Comparison of ENCODE assay signal across 8 mouse cellular contexts in genomic region chr6:86694465-86694864, GRCm38 (mm10). TPM values are rescaled to one million over a fixed set of nuclear protein-coding genes. Genes with fewer than 3 reads are reported as not detected.
A peak's percentile ranks its signal among the peaks of the same experiment; 100 is the strongest.
DNase-seq lines count a peak whose midpoint lies in the region; ATAC-seq and TF ChIP-seq lines count a peak whose summit lies in the region.

No protein-coding gene starts in this region.

- no peak for DNase-seq in frontal cortex, postnatal 10 days (ENCODE audit: low spot score in 2 of 2)
- peak; percentile 52 for DNase-seq in urinary bladder, postnatal 14 days (ENCODE audit: low spot score)
- DNase-seq in urinary bladder, postnatal 10 days (ENCODE audit: low spot score) = no peak
- peak; percentile 46 for DNase-seq in cerebellum, adult 8-10 months
- peak; percentile 55 for DNase-seq in hindbrain, postnatal 0 days (ENCODE audit: low spot score)
- DNase-seq in lung, adult 2 months = peak; percentile 54
- peak; percentile 60 to 81 for DNase-seq in spleen, postnatal 10 days (ENCODE audit: low spot score in 2 of 2)

- TF ChIP-seq CTCF in hindbrain, postnatal 0 days (IDR thresholded peaks at IDR 0.05; ENCODE audit: low read depth) = peak; percentile 78
- peak; percentile 62 for TF ChIP-seq CTCF in lung, adult 2 months (IDR thresholded peaks at IDR 0.05; ENCODE audit: insufficient read depth, low read length)

- no peak overlapping the region for H3K4me2 ChIP-seq in hindbrain, postnatal 0 days (ENCODE audit: low read depth, low read length)

- H3K9me3 ChIP-seq in hindbrain, postnatal 0 days (ENCODE audit: low read length) = no peaks in the 10 kb centered on the region

- peaks cover 34% of the 10 kb centered on the region for H3K36me3 ChIP-seq in hindbrain, postnatal 0 days (ENCODE audit: insufficient read depth, low read length)

- peak; percentile 81 for ATAC-seq in frontal cortex, adult (ENCODE audit: low TSS enrichment)
- no peak for ATAC-seq in hindbrain, postnatal 0 days

- H3K9ac ChIP-seq in hindbrain, postnatal 0 days (replicated peaks; ENCODE audit: low read length) = no peak overlapping the region

- no peak overlapping the region for H3K27ac ChIP-seq in hindbrain, postnatal 0 days

- H3K4me1 ChIP-seq in hindbrain, postnatal 0 days (ENCODE audit: insufficient read depth, low read length) = no peaks in the 10 kb centered on the region
- H3K4me1 ChIP-seq in lung, adult 2 months (ENCODE audit: control insufficient read depth, insufficient read depth, low read length) = no peaks in the 10 kb centered on the region

- no peak overlapping the region for H3K4me3 ChIP-seq in hindbrain, postnatal 0 days (ENCODE audit: low read length)
- no peak overlapping the region for H3K4me3 ChIP-seq in lung, adult 2 months (replicated peaks; ENCODE audit: extremely low read depth, low read depth, low read length)

- no peaks in the 10 kb centered on the region for H3K27me3 ChIP-seq in hindbrain, postnatal 0 days (ENCODE audit: insufficient read depth, low read length)

- no peak for TF ChIP-seq POLR2A in lung, adult 2 months (IDR thresholded peaks at IDR 0.05; ENCODE audit: borderline replicate concordance, extremely low read depth, low read depth, low read length)

RNA-seq across cellular contexts. Expression of gene Snrnp27, which starts 10.1 kb away (rescaled TPM):
- 12.7 and 21.6 TPM in 2 replicates for total RNA-seq in hindbrain, postnatal 0 days (2014; rRNA removed)
- polyA plus RNA-seq in hindbrain, postnatal 0 days (2015; fragmentation: Nextera tagmentation; extraction: Ambion mirVana) = 107 and 114 TPM in 2 replicates
- 8.4 and 9.8 TPM in 2 replicates for polyA plus RNA-seq in lung, adult 2 months (2012; rRNA removed)

RNA-seq across cellular contexts. Expression of gene Mxd1, which starts 25.5 kb away (rescaled TPM):
- total RNA-seq in hindbrain, postnatal 0 days (2014; rRNA removed) = 12.2 and 12.8 TPM in 2 replicates
- 12.0 TPM in 2 replicates for polyA plus RNA-seq in hindbrain, postnatal 0 days (2015; fragmentation: Nextera tagmentation; extraction: Ambion mirVana)
- 14.8 and 19.1 TPM in 2 replicates for polyA plus RNA-seq in lung, adult 2 months (2012; rRNA removed)

RNA-seq across cellular contexts. Expression of gene Gmcl1, which starts 38.7 kb away (rescaled TPM):
- 15.9 and 23.5 TPM in 2 replicates for total RNA-seq in hindbrain, postnatal 0 days (2014; rRNA removed)
- 25.8 and 26.9 TPM in 2 replicates for polyA plus RNA-seq in hindbrain, postnatal 0 days (2015; fragmentation: Nextera tagmentation; extraction: Ambion mirVana)
- 8.4 and 8.7 TPM in 2 replicates for polyA plus RNA-seq in lung, adult 2 months (2012; rRNA removed)

Comparison
In these comparisons a context has a peak if more than half of its experiments do, and no peak if none do; other contexts are left out.
1. DNase-seq: peak in urinary bladder, postnatal 14 days (single experiment), cerebellum, adult 8-10 months (single experiment), hindbrain, postnatal 0 days (single experiment), lung, adult 2 months (single experiment) and spleen, postnatal 10 days (2 of 2); none in frontal cortex, postnatal 10 days (0 of 2) and urinary bladder, postnatal 10 days (single experiment).
2. RNA of gene Snrnp27, which starts 10.1 kb away (polyA plus RNA-seq): 107 to 114 TPM in hindbrain, postnatal 0 days; 8.4 to 9.8 TPM in lung, adult 2 months; every median in the first group is over 10 times any median in the second.